Mouse (Mus musculus): ENCODE measurements around the gene Ptges. TPM values are rescaled to one million over a fixed set of nuclear protein-coding genes. Genes with fewer than 3 reads are reported as not detected.

Gene Ptges
- total and polyA plus RNA-seq, 3 experiments: not detected

DNA sequence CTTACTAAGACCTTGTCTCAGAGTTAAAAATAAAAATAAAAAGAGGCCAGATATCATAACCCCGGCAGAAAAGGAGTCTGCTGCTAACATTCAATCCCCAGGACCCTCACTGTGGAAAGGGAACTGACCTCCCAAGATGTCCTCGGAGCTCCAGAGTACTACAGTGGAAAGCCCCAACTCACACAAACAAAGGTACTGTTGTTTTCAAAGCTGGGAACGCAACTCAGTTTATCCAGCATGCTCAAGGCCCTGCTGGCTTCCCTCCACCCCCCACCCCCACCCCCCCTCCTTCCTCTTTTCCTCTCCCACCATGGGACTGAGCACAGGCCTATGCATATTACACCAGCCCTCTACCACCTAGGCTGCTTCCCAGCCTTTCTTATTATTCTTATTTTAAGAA lies 14.8 kb downstream of the Ptges start:
- Histone ChIP-seq H3K9me3 (replicated peaks; ENCODE audit: insufficient read depth, low read length) (no peaks in the 10 kb centered on the region), H3K9ac (ENCODE audit: control insufficient read depth, low read depth, low read length, poor library complexity, severe bottlenecking) (no peak overlapping the region), H3K36me3 (ENCODE audit: control insufficient read depth in 1 of 2, insufficient read depth in 2 of 2, low read length in 2 of 2) (peaks cover 0 to 3% of the 10 kb centered on the region in 2 experiments; a peak in 2 of 4 replicates), H3K4me1 (ENCODE audit: control insufficient read depth in 1 of 2, insufficient read depth in 2 of 2, low read length in 2 of 2) (peaks cover 3 to 4% of the 10 kb centered on the region in 2 experiments; a peak in 3 of 4 replicates), H3K4me3 (ENCODE audit: control insufficient read depth in 1 of 2, insufficient read depth in 1 of 2, low read depth in 2 of 2, low read length in 2 of 2) (no peak overlapping the region), H3K27me3 (ENCODE audit: control insufficient read depth in 1 of 2, insufficient read depth in 2 of 2, low read length in 2 of 2) (no peaks in the 10 kb centered on the region; a peak in 2 of 4 replicates), H3K79me2 (ENCODE audit: control insufficient read depth, insufficient read depth, low read length, poor library complexity) (no peaks in the 10 kb centered on the region), H3K27ac (ENCODE audit: control insufficient read depth, low read depth, low read length) (no peak overlapping the region)
- no peak for DNase-seq (ENCODE audit: low read depth, low spot score)
- TF ChIP-seq USF2 (IDR thresholded peaks at IDR 0.05; ENCODE audit: borderline replicate concordance in 1 of 2, insufficient read depth in 1 of 2, low read depth in 1 of 2, low read length in 2 of 2): no peak
- TF ChIP-seq CTCF (IDR thresholded peaks at IDR 0.05 in 2 of 3, conservative IDR thresholded peaks at IDR 0.05 in 1 of 3; ENCODE audit: control insufficient read depth in 1 of 3, insufficient read depth in 1 of 3, low read depth in 2 of 3, low read length in 3 of 3, poor library complexity in 1 of 3, severe bottlenecking in 1 of 3): no peak
- TF ChIP-seq RAD21 (IDR thresholded peaks at IDR 0.05; ENCODE audit: low read depth, low read length): no peak
- no peak for TF ChIP-seq NELFE (IDR thresholded peaks at IDR 0.05; ENCODE audit: low read depth, low read length)
- TF ChIP-seq MXI1 (IDR thresholded peaks at IDR 0.05; ENCODE audit: low read depth, low read length): no peak
- TF ChIP-seq ELF1 (IDR thresholded peaks at IDR 0.05; ENCODE audit: low read depth, low read length): no peak
- no peak for TF ChIP-seq NRF1 (IDR thresholded peaks at IDR 0.05; ENCODE audit: insufficient read depth, low read depth, low read length, poor library complexity, severe bottlenecking)
- TF ChIP-seq E2F4 (IDR thresholded peaks at IDR 0.05; ENCODE audit: borderline replicate concordance, low read depth, low read length): no peak
- no peak for TF ChIP-seq RCOR1 (IDR thresholded peaks at IDR 0.05; ENCODE audit: low read depth, low read length)

DNA sequence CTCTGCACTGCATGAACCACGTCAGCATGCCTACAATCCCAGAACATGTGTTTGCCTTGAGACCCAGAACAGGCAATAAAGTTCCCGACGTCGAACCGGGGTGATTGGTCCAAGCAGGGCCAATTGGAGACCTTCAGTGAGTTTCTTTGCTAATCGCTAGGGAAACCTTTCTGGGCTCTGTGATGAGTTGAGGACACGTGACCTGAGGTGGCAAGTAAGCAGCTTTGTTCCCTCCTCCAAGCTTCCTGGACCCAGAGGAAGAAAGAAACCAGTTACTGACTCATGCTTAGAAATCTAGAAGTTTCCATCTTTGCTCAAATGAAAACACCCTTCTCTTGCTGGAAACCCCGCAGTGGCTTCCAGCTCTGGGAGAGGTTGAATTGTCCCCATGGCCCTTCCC lies 16.6 kb downstream of the Ptges start:
- TF ChIP-seq USF1 (IDR thresholded peaks at IDR 0.05; ENCODE audit: low read depth, low read length) (peak; percentile 65), EP300 (IDR thresholded peaks at IDR 0.05; ENCODE audit: low read depth in 1 of 2, low read length in 2 of 2) (no peak)
- no peak for DNase-seq (ENCODE audit: low read depth, low spot score)

DNA sequence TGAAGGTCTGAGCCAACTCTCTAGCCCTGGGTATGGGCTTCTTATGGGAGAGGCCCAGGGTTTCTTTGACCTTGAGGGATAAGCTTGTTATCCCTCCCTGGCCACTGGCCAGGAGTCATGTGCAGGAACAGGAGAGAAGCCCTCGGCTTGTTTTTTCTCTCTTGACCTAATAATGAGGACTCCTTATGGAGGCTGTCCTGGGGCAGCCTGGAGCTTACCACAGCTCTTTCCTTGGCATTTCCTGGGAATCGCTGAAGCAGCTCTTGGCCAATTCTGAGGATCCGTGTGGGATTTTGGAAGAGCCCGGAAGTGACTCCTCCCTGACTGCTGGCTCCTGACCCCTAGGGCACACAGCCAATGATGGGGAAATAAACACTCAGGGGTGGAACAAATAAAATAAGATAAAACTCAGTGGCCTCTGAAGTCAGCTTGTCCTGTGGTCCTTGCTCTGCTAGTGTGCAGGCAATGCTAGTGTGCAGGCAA lies 17.3 kb downstream of the Ptges start:
- H3K27ac ChIP-seq (ENCODE audit: control insufficient read depth, low read depth, low read length): no peak overlapping the region
- DNase-seq (ENCODE audit: low read depth, low spot score): no peak
- H3K27me3 ChIP-seq (ENCODE audit: control insufficient read depth in 1 of 2, insufficient read depth in 2 of 2, low read length in 2 of 2): peaks cover 0 to 2% of the 10 kb centered on the region in 2 experiments; a peak in 2 of 4 replicates
- H3K79me2 ChIP-seq (ENCODE audit: control insufficient read depth, insufficient read depth, low read length, poor library complexity): no peaks in the 10 kb centered on the region
- H3K4me1 ChIP-seq (ENCODE audit: control insufficient read depth in 1 of 2, insufficient read depth in 2 of 2, low read length in 2 of 2): no peaks in the 10 kb centered on the region
- H3K9me3 ChIP-seq (replicated peaks; ENCODE audit: insufficient read depth, low read length): no peaks in the 10 kb centered on the region
- TF ChIP-seq CTCF (IDR thresholded peaks at IDR 0.05 in 2 of 3, conservative IDR thresholded peaks at IDR 0.05 in 1 of 3; ENCODE audit: control insufficient read depth in 1 of 3, insufficient read depth in 1 of 3, low read depth in 2 of 3, low read length in 3 of 3, poor library complexity in 1 of 3, severe bottlenecking in 1 of 3) (no peak), SMC3 (IDR thresholded peaks at IDR 0.05; ENCODE audit: low read depth, low read length) (no peak), POLR2A (IDR thresholded peaks at IDR 0.05; ENCODE audit: control insufficient read depth in 1 of 2, insufficient read depth in 1 of 2, low read depth in 1 of 2, low read length in 2 of 2, poor library complexity in 1 of 2) (no peak), EP300 (IDR thresholded peaks at IDR 0.05; ENCODE audit: low read depth in 1 of 2, low read length in 2 of 2) (no peak), GABPA (IDR thresholded peaks at IDR 0.05; ENCODE audit: low read depth, low read length) (no peak), ZNF384 (IDR thresholded peaks at IDR 0.05; ENCODE audit: low read depth, low read length) (no peak), MYC (IDR thresholded peaks at IDR 0.05; ENCODE audit: low read depth, low read length) (no peak), TCF12 (IDR thresholded peaks at IDR 0.05; ENCODE audit: low read depth, low read length) (no peak), ELF1 (IDR thresholded peaks at IDR 0.05; ENCODE audit: low read depth, low read length) (no peak), HCFC1 (IDR thresholded peaks at IDR 0.05; ENCODE audit: low read depth, low read length) (no peak), RAD21 (IDR thresholded peaks at IDR 0.05; ENCODE audit: low read depth, low read length) (no peak), POLR2AphosphoS5 (IDR thresholded peaks at IDR 0.05; ENCODE audit: borderline replicate concordance, low read depth, low read length) (no peak), USF1 (IDR thresholded peaks at IDR 0.05; ENCODE audit: low read depth, low read length) (no peak)
- no peak overlapping the region for H3K9ac ChIP-seq (ENCODE audit: control insufficient read depth, low read depth, low read length, poor library complexity, severe bottlenecking)
- H3K36me3 ChIP-seq (ENCODE audit: control insufficient read depth in 1 of 2, insufficient read depth in 2 of 2, low read length in 2 of 2): no peaks in the 10 kb centered on the region
- H3K4me3 ChIP-seq (ENCODE audit: control insufficient read depth in 1 of 2, insufficient read depth in 1 of 2, low read depth in 2 of 2, low read length in 2 of 2): no peak overlapping the region

More for the DNA sequence above, 16.6 kb downstream of the Ptges start:
- Histone ChIP-seq H3K9me3 (replicated peaks; ENCODE audit: insufficient read depth, low read length) (no peaks in the 10 kb centered on the region), H3K27me3 (ENCODE audit: control insufficient read depth in 1 of 2, insufficient read depth in 2 of 2, low read length in 2 of 2) (peaks cover 0 to 2% of the 10 kb centered on the region in 2 experiments; a peak in 2 of 4 replicates), H3K4me3 (ENCODE audit: control insufficient read depth in 1 of 2, insufficient read depth in 1 of 2, low read depth in 2 of 2, low read length in 2 of 2) (no peak overlapping the region), H3K4me1 (ENCODE audit: control insufficient read depth in 1 of 2, insufficient read depth in 2 of 2, low read length in 2 of 2) (no peaks in the 10 kb centered on the region), H3K9ac (ENCODE audit: control insufficient read depth, low read depth, low read length, poor library complexity, severe bottlenecking) (no peak overlapping the region), H3K27ac (ENCODE audit: control insufficient read depth, low read depth, low read length) (no peak overlapping the region), H3K79me2 (ENCODE audit: control insufficient read depth, insufficient read depth, low read length, poor library complexity) (no peaks in the 10 kb centered on the region), H3K36me3 (ENCODE audit: control insufficient read depth in 1 of 2, insufficient read depth in 2 of 2, low read length in 2 of 2) (no peaks in the 10 kb centered on the region)
